Mouse (Mus musculus): ENCODE data around the gene Gm20388.
A peak's percentile ranks its signal among the peaks of the same experiment; 100 is the strongest.

The Gm20388 gene

DNA sequence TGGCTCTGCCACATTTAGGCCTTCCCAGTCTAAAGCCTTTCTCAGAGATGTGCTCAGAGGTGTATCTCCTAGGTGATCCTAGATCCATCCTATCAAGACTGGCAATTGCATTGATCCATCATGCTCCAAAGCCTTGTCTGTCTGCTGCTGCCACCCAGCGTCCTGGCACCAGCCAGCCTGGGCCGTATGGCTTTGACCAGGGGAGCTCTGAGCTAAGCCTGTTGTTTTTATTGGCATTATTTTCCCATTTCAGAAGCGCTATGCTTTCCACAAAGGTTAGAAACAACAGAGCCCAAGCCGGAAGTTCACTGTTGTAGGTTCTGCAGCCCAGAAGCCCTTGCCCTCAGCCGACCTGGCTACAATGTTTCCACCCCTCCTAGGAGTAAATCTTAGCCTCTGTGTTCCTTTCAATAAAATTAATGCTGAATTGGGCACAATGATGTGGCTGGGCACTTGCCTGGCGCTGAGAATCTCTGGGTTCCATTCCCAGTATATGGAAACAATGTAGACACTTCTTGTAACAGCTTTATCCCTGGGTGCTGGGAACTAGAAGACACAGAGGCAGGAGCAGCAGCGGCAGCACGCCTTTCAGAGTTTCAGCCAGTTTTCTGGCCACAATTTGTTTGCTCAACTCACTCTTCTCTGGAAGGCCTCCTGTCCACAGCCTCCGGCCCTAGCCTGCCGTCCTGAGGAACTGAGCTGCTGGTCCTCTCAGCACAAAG, 2307.0 kb downstream of the Gm20388 start:
- DNase-seq (ENCODE audit: extremely low spot score, low read depth, low spot score) = no peak

DNA sequence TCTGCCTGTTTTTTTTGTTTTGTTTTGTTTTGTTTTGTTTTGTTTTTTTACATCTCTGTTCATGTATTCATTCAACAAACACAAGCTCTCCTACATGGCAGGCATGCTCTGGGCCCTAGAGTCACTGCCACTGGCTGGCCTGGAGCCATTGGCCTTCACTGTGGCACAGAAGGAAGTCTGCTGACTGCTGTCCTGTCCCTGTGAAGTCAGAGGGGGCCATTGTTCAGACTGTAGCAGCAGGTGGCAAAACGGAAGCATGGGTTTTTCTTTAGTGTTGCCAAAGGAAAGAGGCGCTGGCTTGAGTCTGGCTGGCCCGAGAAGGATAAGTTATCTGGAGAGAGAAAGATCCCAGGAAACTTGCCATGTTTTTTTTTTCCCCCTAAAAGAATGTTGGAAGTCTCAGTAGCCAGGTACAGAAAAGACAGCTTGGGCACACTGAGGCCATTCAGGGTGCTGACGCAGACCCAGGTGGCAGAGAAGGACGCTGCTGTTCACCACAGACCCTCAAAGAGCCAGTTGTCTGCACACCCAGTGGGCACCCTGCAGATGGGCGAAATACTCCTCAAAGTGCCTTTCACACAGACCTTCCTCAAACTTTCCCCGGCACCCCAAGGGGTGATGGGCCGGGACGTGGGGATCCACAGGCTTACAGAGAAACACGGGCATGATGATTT, 2313.5 kb downstream of the Gm20388 start:
- no peak for DNase-seq (ENCODE audit: extremely low spot score, low read depth, low spot score)

DNA sequence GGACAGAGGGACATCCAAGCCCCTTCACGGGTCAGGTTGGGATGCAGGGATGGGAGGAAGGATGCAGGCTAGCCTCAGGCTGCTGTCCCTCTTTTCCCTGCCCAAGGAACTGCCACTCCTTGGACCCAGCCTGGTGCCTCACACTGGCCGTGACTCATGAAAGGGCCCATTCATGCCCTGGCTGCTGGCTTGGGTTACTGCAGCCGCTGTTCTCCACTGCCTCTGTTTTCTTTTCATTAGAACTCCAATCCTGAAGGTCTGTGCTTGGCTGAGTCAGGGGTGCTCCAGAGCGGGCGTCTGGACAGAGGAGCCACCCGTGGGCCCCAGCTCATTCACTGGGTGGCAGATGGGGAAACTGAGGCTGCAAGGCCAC, 2314.0 kb downstream of the Gm20388 start:
- no peak for DNase-seq (ENCODE audit: extremely low spot score, low read depth, low spot score)

DNA sequence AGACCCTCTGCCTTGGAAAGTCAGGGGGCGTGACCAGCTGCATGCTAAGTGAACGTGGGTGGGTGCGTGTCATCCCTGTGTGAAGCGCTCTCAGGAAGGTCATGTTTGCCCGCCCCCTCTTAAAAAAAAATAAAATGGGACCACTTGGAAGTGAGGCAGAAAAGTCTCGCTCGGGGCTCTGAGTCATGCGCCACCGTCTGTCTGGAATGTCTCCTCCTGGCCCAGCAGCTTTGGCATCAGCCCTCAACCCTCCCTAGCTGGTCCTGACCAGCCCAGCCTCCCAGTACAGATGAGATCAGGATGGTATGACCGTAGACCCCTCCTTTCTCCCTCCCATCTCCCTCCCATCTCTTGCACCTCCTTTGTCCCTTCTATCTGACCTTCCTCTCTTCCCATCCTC, 2314.8 kb downstream of the Gm20388 start:
- no peak for DNase-seq (ENCODE audit: extremely low spot score, low read depth, low spot score)

DNA sequence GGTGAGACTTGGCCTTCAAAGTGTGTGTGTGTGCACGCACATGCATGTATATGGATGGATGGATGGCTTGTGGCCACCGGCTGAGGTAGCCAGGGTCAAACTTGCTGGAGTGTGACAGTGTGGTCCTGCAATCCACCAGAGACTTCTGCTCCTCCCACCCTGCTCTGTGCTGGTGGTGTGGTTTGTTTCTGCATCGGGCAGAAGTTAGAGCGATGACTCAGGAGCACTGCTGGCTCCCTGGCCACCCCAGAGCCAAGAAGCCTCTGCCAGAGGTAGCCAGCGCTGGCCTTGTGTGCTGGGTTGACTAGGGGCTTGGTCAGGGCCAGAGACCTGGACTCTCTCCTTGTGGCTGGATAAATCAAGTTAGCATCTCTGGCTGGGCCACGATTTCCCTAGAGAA, 2316.7 kb downstream of the Gm20388 start:
- DNase-seq (ENCODE audit: extremely low spot score, low read depth, low spot score) = no peak

DNA sequence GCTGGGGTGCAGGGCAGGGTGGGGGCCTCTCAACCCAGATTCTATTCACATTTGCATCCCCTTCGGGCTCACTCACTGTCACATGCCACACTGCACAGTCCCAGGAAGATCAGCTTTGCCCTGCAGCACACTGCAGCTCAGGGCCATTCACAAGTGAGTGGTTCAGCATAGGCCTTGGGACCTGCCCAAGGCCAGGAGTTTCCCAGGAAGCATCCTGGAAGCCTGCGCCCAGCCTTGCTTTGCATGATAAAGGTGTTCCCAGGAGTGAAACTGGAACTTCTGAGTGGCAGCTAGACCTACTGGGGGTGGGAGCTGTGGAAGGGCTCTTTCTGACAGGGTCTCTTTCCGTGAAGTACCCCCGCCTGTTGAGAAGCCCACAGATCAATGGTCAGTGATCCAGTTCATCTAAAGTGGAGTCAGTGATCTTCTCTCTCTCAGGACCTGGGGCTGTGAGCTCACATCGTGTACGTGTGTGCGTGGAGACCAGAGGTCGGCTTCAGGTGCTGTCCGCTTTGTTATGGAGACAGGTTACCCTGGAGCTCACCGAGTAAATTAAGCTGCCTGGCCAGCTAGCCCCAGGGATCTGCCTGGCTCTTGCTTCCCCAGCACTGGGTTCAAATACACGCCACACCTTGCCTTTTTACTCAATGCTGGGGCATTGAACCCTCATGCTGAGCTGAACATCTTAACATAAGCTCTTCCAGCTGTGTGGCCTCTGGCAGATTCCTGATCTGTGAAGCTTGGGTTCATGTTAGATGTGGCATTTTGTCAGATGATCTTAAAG, 2318.3 kb downstream of the Gm20388 start:
- no peak for DNase-seq (ENCODE audit: extremely low spot score, low read depth, low spot score)

DNA sequence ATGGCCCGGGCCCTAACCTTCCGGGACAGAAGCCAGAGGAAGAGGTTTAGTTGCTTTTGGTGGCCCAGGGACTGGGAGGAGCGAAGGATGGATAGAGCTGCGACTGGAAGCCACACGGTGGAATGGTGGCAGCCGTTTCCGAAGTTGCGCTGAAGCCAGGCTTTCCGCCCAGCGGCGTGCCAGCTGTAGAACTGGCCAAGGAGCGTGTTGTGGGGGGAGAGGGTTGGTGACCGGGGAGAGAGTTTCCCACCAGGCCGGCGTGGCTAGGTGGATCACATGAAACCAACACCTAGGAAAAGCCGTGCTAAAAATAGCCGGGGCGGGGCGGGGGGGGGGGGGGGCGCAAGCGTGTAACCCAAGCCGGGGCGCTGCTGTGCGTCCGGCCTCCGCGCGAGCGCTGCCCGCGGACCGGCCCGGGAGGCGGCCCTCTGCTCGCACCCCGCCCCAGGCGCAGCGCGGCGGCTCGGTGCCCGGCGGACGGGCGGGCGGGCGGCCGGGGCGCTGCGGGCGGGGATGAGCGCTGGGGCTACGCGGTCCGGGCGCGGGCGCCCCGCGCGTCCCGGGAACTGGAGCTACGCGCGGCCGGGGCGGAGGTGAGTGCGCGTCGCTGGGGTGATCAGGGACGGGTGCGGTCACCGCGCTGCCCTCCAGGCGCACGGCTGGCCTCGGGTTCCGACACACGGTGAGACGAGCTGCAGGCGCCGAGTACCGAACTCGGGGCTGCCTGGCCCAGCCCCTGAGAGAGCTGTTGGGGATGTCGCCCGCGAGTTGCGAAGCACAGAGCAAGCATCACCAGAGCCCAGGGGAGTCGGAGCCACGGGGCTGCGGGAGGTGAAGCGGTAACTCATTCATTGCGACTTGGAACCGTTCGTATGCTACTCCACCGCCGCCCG, 2319.4 kb downstream of the Gm20388 start:
- DNase-seq (ENCODE audit: extremely low spot score, low read depth, low spot score) = no peak

DNA sequence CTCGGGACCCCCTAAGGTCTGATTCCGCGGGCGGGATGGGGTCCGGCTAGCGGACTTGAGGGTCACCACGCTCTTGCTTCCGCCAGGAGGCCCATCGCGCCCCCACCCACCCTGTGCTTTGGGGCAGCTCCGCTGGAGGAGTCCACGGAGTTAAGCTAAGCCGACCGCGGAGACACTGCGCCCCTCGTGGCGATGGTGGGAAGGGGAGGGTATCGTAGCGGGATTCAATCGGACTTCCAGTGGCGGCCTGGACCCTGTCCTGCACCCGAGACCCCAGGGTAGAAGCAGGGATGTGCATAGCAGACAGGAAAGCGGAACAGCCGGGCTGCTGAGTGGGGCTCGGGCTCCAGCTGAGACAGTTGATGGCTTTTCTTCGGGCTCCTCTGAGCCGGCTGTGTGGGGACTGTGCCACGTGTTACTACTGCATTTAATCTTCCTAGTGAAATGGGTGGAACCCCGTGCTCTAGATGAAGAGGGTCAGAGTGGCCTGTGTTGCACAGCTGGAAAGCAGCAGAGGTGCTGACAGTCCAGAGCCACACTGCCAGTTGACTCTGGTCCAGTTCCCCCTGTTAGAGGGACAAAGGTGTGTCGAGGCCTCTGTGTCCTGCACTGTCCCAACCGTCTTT, 2320.2 kb downstream of the Gm20388 start:
- DNase-seq (ENCODE audit: extremely low spot score, low read depth, low spot score) = peak; percentile 46

DNA sequence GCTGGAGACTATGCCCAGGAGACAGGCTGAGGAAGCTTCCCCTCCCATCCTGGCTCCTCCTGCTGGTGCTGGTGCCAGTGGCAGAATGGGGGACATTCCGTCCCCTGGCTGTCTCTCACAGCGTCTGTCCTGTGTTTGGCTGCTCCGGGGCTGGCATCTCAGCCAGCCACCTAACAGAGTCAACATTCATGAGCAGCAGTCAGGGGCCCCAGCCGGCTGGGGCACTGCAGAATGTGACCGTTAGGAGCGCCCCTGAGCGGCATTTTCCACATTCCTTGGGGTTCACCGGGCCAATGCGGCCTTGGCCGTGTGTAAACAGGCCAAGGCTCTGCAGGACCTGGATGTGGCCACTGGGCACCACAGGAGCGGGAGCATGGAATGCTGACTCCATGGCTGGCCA, 2323.4 kb downstream of the Gm20388 start:
- no peak for DNase-seq (ENCODE audit: extremely low spot score, low read depth, low spot score)

DNA sequence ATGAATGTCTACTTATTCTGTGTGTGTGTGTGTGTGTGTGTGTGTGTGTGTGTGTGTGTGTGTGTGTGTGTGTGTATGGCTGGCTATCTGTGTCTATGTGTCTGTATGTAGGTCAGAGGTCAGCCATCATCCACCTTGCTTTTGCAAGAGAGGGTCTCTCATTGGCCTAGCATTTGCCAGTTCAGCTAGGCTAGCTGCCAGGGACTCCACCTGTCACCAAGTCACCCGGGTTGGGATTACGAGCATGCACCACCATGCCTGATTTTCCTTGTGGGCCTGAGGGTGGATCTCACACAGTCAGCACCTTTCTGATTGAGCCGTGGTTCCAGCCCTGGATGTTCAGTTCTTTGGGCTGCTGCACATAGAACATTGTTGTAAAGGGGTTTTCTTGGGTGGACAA, 2325.9 kb downstream of the Gm20388 start:
- no peak for DNase-seq (ENCODE audit: extremely low spot score, low read depth, low spot score)

DNA sequence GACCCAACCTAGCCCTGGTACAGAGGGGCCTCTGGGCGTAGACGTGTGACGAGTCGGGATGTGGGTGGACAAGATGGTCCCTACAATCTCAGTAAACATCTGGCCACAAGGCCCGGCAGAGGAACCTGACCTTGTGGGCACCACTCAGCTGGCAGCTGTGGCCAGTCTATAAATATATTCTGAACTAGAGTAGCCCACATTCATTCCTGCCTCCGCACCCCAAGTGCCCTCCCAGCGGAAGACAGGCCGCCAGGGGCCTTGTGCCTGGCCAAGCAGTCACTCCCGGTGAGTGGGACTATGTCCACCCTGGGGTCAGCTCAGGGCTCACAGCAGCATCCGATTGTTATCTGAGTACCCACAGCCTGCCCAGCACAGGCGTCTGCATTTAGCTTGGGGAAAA, 2327.6 kb downstream of the Gm20388 start:
- no peak for DNase-seq (ENCODE audit: extremely low spot score, low read depth, low spot score)

DNA sequence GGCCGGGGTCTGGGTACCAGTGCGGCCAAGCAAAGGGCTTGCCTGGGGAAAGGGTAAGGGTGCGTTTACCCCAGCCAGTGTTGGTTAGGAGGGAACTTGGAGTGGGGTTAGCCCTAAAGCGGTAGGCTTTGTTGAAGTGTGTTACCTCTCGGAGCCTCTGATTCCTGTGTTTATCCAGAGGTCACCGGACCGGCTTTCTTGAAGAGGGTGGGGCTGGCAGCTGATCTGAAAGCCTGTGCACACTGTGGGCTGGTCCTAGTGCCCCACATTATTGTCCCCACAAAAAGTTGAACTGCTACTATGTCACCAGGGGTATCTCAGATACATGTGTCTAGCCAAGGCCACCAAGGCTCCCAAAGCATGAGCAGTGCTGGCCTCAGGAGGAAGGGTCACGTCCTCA, 2328.1 kb downstream of the Gm20388 start:
- no peak for DNase-seq (ENCODE audit: extremely low spot score, low read depth, low spot score)

DNA sequence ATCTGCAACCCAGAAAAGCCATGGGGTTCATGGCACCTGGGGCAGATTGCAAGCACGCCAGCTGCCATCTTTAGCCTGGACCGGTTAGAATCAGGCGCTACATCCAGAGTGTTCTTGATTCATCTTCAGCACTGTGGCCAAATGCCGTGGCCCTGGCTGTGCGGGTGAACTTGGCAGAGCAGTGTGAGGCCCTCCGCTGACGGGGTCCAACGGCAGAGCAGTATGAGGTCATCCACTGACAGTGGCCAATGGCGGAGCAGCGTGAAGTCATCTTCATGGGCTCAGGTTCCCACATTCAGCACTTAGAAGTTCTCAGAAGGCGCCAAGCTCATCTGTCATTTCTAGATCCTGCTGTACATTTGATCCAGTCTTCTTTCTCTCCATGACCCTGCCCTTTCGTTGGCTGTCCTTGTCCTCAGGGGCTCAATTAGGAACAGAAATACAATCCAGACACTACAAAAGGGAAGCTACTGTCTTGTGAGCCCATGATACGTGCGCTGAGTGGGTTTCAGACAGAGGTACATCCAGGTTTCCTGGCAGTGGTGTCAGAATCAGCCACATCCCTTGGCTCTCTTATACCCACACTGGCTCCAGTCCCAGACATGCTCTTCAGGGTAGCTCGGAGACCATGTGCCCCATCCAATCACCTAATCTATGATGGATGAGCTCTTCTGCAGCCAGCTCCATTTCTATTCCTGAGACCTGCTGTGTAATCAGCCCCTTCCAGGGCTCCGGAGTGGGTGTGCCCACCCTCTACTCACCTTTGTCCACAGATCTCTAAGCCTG, 2329.8 kb downstream of the Gm20388 start:
- no peak for DNase-seq (ENCODE audit: extremely low spot score, low read depth, low spot score)

DNA sequence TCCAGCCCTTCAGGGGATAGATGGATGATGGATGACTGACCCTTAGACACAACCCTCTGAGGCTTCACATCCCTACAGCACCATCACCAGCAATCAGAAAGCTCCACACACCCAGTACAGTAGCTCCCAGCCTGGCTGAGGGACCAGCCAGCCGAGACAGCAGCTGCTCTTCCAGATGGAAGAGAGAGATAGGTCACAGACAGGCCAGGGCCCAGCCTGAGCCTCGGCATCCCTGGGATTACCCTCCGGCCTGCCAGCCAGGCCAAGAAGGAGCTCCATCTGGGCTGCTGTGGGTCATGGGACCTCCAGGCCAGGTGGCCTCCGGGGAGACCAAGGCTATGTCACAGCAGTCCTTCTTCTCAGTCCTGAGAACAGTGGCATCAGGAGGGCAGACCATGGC, 2332.7 kb downstream of the Gm20388 start:
- DNase-seq (ENCODE audit: extremely low spot score, low read depth, low spot score) = no peak

DNA sequence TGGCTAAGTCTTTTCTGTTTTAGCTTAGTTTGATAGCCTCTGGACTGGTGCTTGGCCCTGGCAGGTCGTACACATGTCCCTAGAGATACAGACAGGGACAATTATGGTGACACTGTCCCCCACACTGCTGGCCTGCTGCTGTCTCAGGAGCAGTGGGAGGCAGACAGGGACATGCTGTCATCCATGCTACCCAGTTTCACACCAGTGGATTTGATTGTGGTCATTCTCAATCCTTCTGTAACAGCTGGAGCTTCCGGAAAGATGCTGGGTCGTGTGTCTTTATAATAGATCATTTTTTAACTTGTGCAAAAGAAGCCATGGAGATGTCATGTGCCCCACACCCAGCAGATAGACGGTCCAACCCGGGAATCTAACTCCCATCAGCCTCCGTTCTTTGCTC, 2334.5 kb downstream of the Gm20388 start:
- no peak for DNase-seq (ENCODE audit: extremely low spot score, low read depth, low spot score)

DNA sequence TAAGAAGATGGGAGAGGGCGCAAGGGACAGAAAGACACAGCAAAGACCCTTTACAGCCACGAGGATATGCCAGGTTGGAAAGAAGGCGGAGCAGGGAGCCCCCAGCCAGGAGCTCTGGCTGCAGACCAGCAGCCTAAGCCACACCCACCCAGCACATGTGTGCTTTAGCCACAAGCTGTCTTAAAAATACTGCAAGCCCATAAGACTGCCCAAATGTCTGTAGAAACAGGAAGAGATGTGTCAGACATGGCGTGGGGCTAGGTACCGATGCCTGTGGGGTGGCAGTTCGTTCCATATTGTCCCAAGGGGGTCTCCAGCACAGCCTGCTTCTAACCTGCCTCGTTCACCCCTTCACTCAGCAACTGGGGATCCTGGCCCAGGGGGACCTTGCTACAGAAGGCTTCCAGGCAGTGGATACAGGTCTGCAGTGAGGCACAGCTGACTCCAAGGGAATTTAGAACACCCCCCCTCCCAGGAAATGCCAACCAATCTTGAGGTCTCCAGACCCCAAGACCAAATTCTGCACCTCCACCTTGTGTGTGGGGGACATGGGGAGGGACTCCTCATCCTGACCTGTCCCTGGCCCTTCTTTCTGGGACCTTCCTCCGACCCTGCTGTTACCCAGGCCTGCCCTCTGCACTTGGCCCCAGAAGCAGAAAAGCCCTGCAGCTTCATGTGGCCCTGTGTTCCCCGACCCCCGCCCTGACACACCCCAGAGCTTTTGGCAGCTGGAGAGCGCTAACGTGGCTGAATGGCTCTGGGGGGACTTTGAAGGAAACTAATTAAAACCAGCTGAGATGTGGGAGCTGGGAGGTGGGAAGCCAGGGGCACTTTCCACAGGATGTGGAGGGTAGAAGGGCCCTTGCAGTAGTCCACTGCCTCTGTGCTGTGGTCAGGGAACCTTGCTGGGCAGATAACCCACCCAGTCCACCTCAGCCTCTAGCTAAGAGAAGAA, 2335.9 kb downstream of the Gm20388 start:
- DNase-seq (ENCODE audit: extremely low spot score, low read depth, low spot score) = no peak

DNA sequence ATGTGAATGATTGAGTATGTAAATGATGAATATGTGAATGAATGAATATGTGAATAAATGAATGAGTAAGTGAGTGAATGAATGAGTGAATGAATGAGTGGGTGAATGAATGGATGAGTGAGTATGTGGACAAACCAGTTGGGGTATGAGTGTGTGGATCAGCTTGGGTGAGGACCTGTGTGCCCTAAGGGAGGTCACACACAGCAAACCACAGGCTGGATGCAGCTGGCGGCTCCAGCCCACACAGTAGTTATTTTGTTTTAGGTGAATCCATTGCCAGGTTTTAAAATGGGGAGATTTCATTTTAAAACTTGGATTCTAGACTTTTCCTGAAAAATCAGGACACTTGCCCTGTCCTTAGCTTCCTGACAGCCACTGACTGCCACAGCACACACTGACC, 2341.1 kb downstream of the Gm20388 start:
- no peak for DNase-seq (ENCODE audit: extremely low spot score, low read depth, low spot score)

DNA sequence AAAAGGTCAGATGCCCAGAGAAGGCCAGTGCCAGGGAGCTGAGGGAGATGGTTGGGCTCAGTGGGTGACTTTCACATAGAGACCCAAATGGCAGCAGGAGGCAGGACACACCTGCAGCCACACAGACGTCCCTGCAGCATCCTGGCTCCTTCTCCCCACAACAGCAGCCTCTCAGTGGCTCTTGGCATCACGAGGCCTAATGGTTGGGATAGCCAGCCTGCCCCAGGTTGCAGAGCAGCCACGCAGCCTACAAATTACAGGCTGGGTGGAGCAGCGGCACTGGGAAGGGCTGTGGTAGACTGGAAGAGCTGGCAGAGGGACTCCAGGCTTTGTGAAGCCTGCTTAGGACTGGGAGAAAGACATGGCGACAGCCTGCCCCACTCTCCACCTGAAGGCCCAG, 2341.7 kb downstream of the Gm20388 start:
- no peak for DNase-seq (ENCODE audit: extremely low spot score, low read depth, low spot score)

DNA sequence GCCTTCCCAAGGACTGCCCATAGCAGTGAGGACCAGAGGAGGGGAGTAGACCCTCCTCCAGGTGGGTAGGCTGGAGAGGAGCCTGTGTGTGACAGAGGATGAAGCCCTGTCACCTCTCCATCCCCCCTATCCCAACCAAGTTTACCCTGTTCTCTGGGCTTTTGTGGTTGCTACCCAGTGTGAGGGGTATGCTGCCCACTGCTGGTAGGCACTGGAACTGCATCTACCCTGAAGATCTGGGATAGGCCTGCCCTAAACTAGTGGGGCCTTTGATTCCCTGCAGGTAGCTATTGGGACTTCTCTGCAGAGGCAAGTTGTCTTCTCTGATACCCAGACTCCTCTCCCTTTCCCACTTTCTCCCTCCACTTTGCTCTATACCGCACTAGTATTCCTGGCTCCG, 2348.7 kb downstream of the Gm20388 start:
- no peak for DNase-seq (ENCODE audit: extremely low spot score, low read depth, low spot score)
